Mouse (Mus musculus): Measurements from ENCODE around the gene Mtus2. TPM values are rescaled to one million over a fixed set of nuclear protein-coding genes. Genes with fewer than 3 reads are reported as not detected.

Gene Mtus2
- total and polyA plus RNA-seq, 2 experiments, result 0.18 to 0.66 TPM

GRCm38 (mm10) chr5:148063745-148064144, 106.6 kb downstream of the Mtus2 start:
- H3K79me2 ChIP-seq (ENCODE audit: control insufficient read depth, insufficient read depth, low read length), result no peaks in the 10 kb centered on the region
- H3K27ac ChIP-seq (replicated peaks; ENCODE audit: insufficient read depth, low read depth, low read length), result no peak overlapping the region
- H3K27me3 ChIP-seq (ENCODE audit: control insufficient read depth, insufficient read depth, low read length), result no peaks in the 10 kb centered on the region
- no peak for DNase-seq (ENCODE audit: extremely low read depth, low read depth, low spot score)
- H3K4me1 ChIP-seq (ENCODE audit: control insufficient read depth, insufficient read depth, low read length), result no peaks in the 10 kb centered on the region
- no peaks in the 10 kb centered on the region for H3K36me3 ChIP-seq (ENCODE audit: control insufficient read depth, insufficient read depth, low read length)
- no peak overlapping the region for H3K4me3 ChIP-seq (ENCODE audit: insufficient read depth, low read depth, low read length)
- 79% methylated on average over 3 of the region's 3 CpGs for WGBS
- no peak for TF ChIP-seq POLR2A (IDR thresholded peaks at IDR 0.05; ENCODE audit: extremely low read depth, insufficient read depth, low read length)
- no peak for TF ChIP-seq CTCF (IDR thresholded peaks at IDR 0.05; ENCODE audit: low read depth, low read length)
- no peak overlapping the region for H3K9ac ChIP-seq (ENCODE audit: low read depth, low read length)

- Histone ChIP-seq H3K36me3 (ENCODE audit: control insufficient read depth, insufficient read depth, low read length) (no peaks in the 10 kb centered on the region), H3K79me2 (ENCODE audit: control insufficient read depth, insufficient read depth, low read length) (no peaks in the 10 kb centered on the region), H3K4me1 (ENCODE audit: control insufficient read depth, insufficient read depth, low read length) (no peaks in the 10 kb centered on the region), H3K27me3 (ENCODE audit: control insufficient read depth, insufficient read depth, low read length) (no peaks in the 10 kb centered on the region), H3K27ac (replicated peaks; ENCODE audit: insufficient read depth, low read depth, low read length) (no peak overlapping the region), H3K4me3 (ENCODE audit: insufficient read depth, low read depth, low read length) (no peak overlapping the region), H3K9ac (ENCODE audit: low read depth, low read length) (no peak overlapping the region)
- TF ChIP-seq CTCF (IDR thresholded peaks at IDR 0.05; ENCODE audit: low read depth, low read length), result no peak
- TF ChIP-seq POLR2A (IDR thresholded peaks at IDR 0.05; ENCODE audit: extremely low read depth, insufficient read depth, low read length), result no peak
- 56% methylated on average over 5 of the region's 5 CpGs for WGBS
- no peak for DNase-seq (ENCODE audit: extremely low read depth, low read depth, low spot score)
Measured at GRCm38 (mm10) chr5:148065251-148065650, 108.1 kb downstream of the Mtus2 start.

- H3K27ac ChIP-seq (replicated peaks; ENCODE audit: insufficient read depth, low read depth, low read length), result no peak overlapping the region
- no peak overlapping the region for H3K4me3 ChIP-seq (ENCODE audit: insufficient read depth, low read depth, low read length)
- H3K27me3 ChIP-seq (ENCODE audit: control insufficient read depth, insufficient read depth, low read length), result no peaks in the 10 kb centered on the region
- TF ChIP-seq POLR2A (IDR thresholded peaks at IDR 0.05; ENCODE audit: extremely low read depth, insufficient read depth, low read length) (no peak), CTCF (IDR thresholded peaks at IDR 0.05; ENCODE audit: low read depth, low read length) (no peak)
- WGBS, result 8% methylated on average over 4 of the region's 4 CpGs
- no peaks in the 10 kb centered on the region for H3K4me1 ChIP-seq (ENCODE audit: control insufficient read depth, insufficient read depth, low read length)
- no peak for DNase-seq (ENCODE audit: extremely low read depth, low read depth, low spot score)
- no peaks in the 10 kb centered on the region for H3K79me2 ChIP-seq (ENCODE audit: control insufficient read depth, insufficient read depth, low read length)
- no peaks in the 10 kb centered on the region for H3K36me3 ChIP-seq (ENCODE audit: control insufficient read depth, insufficient read depth, low read length)
- no peak overlapping the region for H3K9ac ChIP-seq (ENCODE audit: low read depth, low read length)
Measured at GRCm38 (mm10) chr5:148069909-148070308, 112.8 kb downstream of the Mtus2 start.

GRCm38 (mm10) chr5:148071800-148072199, 114.7 kb downstream of the Mtus2 start:
- TF ChIP-seq POLR2A (IDR thresholded peaks at IDR 0.05; ENCODE audit: extremely low read depth, insufficient read depth, low read length), result no peak
- TF ChIP-seq CTCF (IDR thresholded peaks at IDR 0.05; ENCODE audit: low read depth, low read length), result no peak
- 9% methylated on average over 9 of the region's 9 CpGs for WGBS

GRCm38 (mm10) chr5:148073461-148073860, 116.3 kb downstream of the Mtus2 start:
- H3K4me3 ChIP-seq (ENCODE audit: insufficient read depth, low read depth, low read length), result no peak overlapping the region
- TF ChIP-seq POLR2A (IDR thresholded peaks at IDR 0.05; ENCODE audit: extremely low read depth, insufficient read depth, low read length) (no peak), CTCF (IDR thresholded peaks at IDR 0.05; ENCODE audit: low read depth, low read length) (0 out of 2 replicates have a peak, but pooled peaks have one; percentile 9)
- H3K36me3 ChIP-seq (ENCODE audit: control insufficient read depth, insufficient read depth, low read length), result no peaks in the 10 kb centered on the region
- 81% methylated on average over 5 of the region's 5 CpGs for WGBS
- no peaks in the 10 kb centered on the region for H3K4me1 ChIP-seq (ENCODE audit: control insufficient read depth, insufficient read depth, low read length)
- no peak overlapping the region for H3K9ac ChIP-seq (ENCODE audit: low read depth, low read length)
- no peaks in the 10 kb centered on the region for H3K79me2 ChIP-seq (ENCODE audit: control insufficient read depth, insufficient read depth, low read length)
- no peak for DNase-seq (ENCODE audit: extremely low read depth, low read depth, low spot score)
- no peaks in the 10 kb centered on the region for H3K27me3 ChIP-seq (ENCODE audit: control insufficient read depth, insufficient read depth, low read length)
- no peak overlapping the region for H3K27ac ChIP-seq (replicated peaks; ENCODE audit: insufficient read depth, low read depth, low read length)

More at GRCm38 (mm10) chr5:148071800-148072199, 114.7 kb downstream of the Mtus2 start:
- Histone ChIP-seq H3K4me3 (ENCODE audit: insufficient read depth, low read depth, low read length) (no peak overlapping the region), H3K4me1 (ENCODE audit: control insufficient read depth, insufficient read depth, low read length) (no peaks in the 10 kb centered on the region), H3K9ac (ENCODE audit: low read depth, low read length) (no peak overlapping the region), H3K36me3 (ENCODE audit: control insufficient read depth, insufficient read depth, low read length) (no peaks in the 10 kb centered on the region), H3K27ac (replicated peaks; ENCODE audit: insufficient read depth, low read depth, low read length) (no peak overlapping the region), H3K79me2 (ENCODE audit: control insufficient read depth, insufficient read depth, low read length) (no peaks in the 10 kb centered on the region), H3K27me3 (ENCODE audit: control insufficient read depth, insufficient read depth, low read length) (no peaks in the 10 kb centered on the region)
- peak; percentile 0 for DNase-seq (ENCODE audit: extremely low read depth, low read depth, low spot score)

- TF ChIP-seq CTCF (IDR thresholded peaks at IDR 0.05; ENCODE audit: low read depth, low read length) (no peak), POLR2A (IDR thresholded peaks at IDR 0.05; ENCODE audit: extremely low read depth, insufficient read depth, low read length) (no peak)
- no peaks in the 10 kb centered on the region for H3K36me3 ChIP-seq (ENCODE audit: control insufficient read depth, insufficient read depth, low read length)
- no peak for DNase-seq (ENCODE audit: extremely low read depth, low read depth, low spot score)
- H3K79me2 ChIP-seq (ENCODE audit: control insufficient read depth, insufficient read depth, low read length), result no peaks in the 10 kb centered on the region
- WGBS, result 77% methylated on average over 3 of the region's 3 CpGs
- H3K27ac ChIP-seq (replicated peaks; ENCODE audit: insufficient read depth, low read depth, low read length), result no peak overlapping the region
- H3K4me1 ChIP-seq (ENCODE audit: control insufficient read depth, insufficient read depth, low read length), result no peaks in the 10 kb centered on the region
- no peak overlapping the region for H3K9ac ChIP-seq (ENCODE audit: low read depth, low read length)
- no peak overlapping the region for H3K4me3 ChIP-seq (ENCODE audit: insufficient read depth, low read depth, low read length)
- H3K27me3 ChIP-seq (ENCODE audit: control insufficient read depth, insufficient read depth, low read length), result 0 out of 2 replicates have a peak, but pooled peaks cover 2% of the 10 kb centered on the region
Measured at GRCm38 (mm10) chr5:148079732-148080131, 122.6 kb downstream of the Mtus2 start.
